Mouse (Mus musculus) cortical plate, adult 2 months (tissue): ENCODE measurements around the gene Use1.

Source experiments
- CTCF ChIP-seq: fragments of 200-500 bp; IDR thresholded peaks from 2 replicates; pipeline ENCODE4 v1.5.1; 2011; ENCODE audit warnings: mild to moderate bottlenecking, control low read depth, low read length; ENCODE audit not compliant: insufficient read depth; ENCODE audit errors: extremely low read depth
- POLR2A ChIP-seq: fragments of 200-500 bp; IDR thresholded peaks from 2 replicates; pipeline ENCODE4 v1.6.1; 2011; ENCODE audit warnings: mild to moderate bottlenecking, low read length, control low read depth; ENCODE audit not compliant: insufficient read depth; ENCODE audit errors: extremely low read depth

DNA sequence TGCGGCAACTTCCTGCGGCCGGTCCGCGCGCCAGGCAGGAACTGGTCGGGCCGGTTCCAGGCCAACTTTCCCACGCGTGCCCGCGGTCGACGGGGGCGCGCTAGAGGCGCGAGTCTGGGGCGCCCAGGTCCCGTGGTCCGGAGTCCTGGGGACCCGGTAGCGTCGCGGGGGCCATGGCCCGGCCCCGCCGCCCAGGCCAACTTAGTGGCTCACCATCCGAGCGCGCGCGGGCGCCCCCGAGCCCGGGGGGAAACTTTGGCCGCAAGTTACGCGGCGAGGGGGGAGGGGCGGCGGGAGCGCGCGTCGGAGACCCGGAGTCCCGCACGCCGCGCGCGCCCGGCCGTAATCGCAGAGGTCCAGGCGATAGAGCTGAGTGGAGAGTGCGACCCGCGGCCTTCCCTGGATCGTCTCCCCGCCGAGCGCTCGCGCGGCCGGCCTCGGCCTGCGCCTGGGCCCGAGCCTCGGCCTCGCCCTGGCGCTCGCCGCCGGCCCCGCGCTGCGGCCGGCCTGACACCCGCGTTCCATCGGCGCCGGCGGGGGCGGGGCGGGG, 14.8 kb downstream of the Use1 start, which contains the start of gene Nr2f6:
- TF ChIP-seq POLR2A (no peak), CTCF (no peak)
